Mouse (Mus musculus): ENCODE data around the gene Hsd3b4.
"Not testable (repeated sequence)": the region's sequence is repeated elsewhere in the genome, so short reads cannot be mapped to it uniquely, and the experiment has no call there.

Hsd3b4 gene

GRCm38 (mm10) chr3:98510414-98510813 is at the start of gene Hsd3b4:
TSS of gene Hsd3b4 (minus strand) at chr3:98510514.
- not testable (repeated sequence) for DNase-seq (ENCODE audit: low spot score)

DNA sequence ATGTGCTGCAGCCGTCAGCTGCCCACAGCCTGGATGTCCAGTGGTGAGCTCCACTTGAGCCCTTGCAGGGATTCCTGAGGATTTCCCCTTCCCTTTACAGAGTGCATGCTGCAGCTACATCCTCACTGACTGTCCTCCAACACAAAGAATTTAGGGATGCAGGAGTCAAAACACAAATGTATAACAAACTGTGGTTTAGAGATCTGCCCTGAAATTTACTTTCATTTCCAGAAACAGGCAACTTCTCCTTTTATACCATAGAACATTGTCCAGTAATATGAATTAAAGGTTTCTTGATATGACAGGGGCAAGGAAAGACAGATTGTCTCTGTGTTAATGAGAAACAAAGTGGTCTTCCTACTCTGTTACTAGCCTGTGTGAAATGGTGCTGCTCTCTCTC is 40.5 kb upstream of the Hsd3b4 start:
- not testable (repeated sequence) for DNase-seq (ENCODE audit: low spot score)

DNA sequence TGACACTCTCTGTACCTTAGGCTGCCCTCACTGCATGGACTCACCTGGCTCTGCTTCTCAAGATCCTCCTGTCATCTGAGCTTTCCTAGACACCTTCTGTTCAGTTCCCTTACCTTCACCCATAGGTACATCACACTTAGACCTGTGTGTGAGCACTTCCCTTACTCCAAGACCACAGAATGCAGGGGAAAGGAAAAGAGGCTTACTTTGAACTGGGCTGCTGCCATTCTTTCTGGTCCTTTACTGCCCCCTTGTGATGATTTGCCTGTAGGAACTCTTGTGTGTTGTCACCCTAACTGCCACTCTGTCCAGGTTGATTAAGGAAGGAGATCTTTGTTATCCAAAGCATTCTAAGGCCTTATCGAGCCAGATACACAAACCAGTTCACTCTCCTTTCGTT is 39.9 kb upstream of the Hsd3b4 start:
- not testable (repeated sequence) for DNase-seq (ENCODE audit: low spot score)

GRCm38 (mm10) chr3:98548495-98548894 is 38.2 kb upstream of the Hsd3b4 start:
- not testable (repeated sequence) for DNase-seq (ENCODE audit: low spot score)

DNA sequence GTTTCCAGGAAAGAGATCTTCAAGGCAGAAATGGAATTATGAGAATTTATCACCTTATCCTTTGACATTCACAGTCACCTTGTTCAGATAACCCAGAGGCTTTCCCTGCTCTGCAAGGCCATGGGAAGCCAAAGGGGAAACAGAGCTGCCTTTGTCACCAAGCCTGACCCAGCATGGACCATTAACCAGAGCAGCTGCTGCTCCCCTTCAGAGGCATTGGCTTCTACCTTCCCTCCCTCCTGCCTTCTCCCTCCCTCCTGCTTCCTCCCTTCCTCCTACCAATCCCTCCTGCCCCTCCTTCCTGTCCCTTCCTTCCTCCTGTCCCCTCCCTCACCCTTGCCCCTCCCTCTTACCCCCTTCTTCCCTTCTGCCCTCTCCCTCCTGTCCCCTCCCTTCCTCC is 37.3 kb upstream of the Hsd3b4 start:
- not testable (repeated sequence) for DNase-seq (ENCODE audit: low spot score)

DNA sequence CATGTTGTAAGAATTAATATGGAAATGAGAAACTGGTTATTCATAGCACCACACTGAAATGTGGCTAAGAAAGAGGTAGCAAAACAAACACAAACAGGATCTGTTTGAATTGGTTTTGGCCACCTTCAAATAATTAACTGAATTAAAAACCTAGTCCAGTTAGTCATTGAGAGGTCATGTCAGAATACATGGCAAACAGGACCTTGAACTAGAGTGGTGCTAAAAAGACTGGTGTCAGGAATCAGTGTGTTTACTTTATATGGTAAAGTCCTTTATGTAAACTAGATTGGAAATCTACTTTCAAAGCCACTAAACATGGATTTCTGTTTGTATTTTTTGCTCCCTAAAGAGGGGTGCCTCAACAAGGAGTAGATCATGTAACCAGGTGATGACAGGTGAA is 14.7 kb upstream of the Hsd3b4 start:
- not testable (repeated sequence) for DNase-seq (ENCODE audit: low spot score)

GRCm38 (mm10) chr3:98524552-98524951 is 14.2 kb upstream of the Hsd3b4 start:
- not testable (repeated sequence) for DNase-seq (ENCODE audit: low spot score)

GRCm38 (mm10) chr3:98522779-98523178 is 12.5 kb upstream of the Hsd3b4 start:
- DNase-seq (ENCODE audit: low spot score), result not testable (repeated sequence)

GRCm38 (mm10) chr3:98507229-98507628 is 3.1 kb downstream of the Hsd3b4 start:
- not testable (repeated sequence) for DNase-seq (ENCODE audit: low spot score)

DNA sequence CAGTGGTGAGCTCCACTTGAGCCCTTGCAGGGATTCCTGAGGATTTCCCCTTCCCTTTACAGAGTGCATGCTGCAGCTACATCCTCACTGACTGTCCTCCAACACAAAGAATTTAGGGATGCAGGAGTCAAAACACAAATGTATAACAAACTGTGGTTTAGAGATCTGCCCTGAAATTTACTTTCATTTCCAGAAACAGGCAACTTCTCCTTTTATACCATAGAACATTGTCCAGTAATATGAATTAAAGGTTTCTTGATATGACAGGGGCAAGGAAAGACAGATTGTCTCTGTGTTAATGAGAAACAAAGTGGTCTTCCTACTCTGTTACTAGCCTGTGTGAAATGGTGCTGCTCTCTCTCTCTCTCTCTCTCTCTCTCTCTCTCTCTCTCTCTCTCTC is 12.9 kb downstream of the Hsd3b4 start:
- DNase-seq (ENCODE audit: low spot score), result not testable (repeated sequence)

DNA sequence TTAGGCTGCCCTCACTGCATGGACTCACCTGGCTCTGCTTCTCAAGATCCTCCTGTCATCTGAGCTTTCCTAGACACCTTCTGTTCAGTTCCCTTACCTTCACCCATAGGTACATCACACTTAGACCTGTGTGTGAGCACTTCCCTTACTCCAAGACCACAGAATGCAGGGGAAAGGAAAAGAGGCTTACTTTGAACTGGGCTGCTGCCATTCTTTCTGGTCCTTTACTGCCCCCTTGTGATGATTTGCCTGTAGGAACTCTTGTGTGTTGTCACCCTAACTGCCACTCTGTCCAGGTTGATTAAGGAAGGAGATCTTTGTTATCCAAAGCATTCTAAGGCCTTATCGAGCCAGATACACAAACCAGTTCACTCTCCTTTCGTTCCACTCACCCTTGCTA is 13.6 kb downstream of the Hsd3b4 start:
- not testable (repeated sequence) for DNase-seq (ENCODE audit: low spot score)

DNA sequence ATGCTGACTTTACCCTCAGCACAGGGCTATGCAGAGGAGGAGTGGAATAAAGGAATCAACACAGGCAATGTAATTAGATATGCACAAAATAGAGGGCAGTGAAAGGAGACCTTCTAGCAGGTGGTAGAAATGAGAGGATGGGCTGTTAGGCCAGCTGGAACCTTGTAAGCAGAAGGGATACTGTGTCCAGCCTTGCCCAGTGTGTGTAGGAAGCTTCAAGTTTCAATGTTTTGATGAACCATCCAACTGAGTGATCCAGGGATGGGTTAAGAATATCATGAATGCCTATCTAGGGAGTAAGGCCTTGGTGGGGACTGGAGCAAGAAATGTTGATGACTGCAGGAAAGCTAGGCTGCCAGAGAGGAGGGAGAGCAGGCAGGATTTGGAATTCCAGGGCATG is 15.3 kb downstream of the Hsd3b4 start:
- DNase-seq (ENCODE audit: low spot score), result not testable (repeated sequence)

DNA sequence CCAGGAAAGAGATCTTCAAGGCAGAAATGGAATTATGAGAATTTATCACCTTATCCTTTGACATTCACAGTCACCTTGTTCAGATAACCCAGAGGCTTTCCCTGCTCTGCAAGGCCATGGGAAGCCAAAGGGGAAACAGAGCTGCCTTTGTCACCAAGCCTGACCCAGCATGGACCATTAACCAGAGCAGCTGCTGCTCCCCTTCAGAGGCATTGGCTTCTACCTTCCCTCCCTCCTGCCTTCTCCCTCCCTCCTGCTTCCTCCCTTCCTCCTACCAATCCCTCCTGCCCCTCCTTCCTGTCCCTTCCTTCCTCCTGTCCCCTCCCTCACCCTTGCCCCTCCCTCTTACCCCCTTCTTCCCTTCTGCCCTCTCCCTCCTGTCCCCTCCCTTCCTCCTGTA is 16.1 kb downstream of the Hsd3b4 start:
- not testable (repeated sequence) for DNase-seq (ENCODE audit: low spot score)

DNA sequence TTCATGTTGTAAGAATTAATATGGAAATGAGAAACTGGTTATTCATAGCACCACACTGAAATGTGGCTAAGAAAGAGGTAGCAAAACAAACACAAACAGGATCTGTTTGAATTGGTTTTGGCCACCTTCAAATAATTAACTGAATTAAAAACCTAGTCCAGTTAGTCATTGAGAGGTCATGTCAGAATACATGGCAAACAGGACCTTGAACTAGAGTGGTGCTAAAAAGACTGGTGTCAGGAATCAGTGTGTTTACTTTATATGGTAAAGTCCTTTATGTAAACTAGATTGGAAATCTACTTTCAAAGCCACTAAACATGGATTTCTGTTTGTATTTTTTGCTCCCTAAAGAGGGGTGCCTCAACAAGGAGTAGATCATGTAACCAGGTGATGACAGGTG is 38.8 kb downstream of the Hsd3b4 start:
- DNase-seq (ENCODE audit: low spot score), result not testable (repeated sequence)

GRCm38 (mm10) chr3:98471057-98471456 is 39.3 kb downstream of the Hsd3b4 start:
- not testable (repeated sequence) for DNase-seq (ENCODE audit: low spot score)

- DNase-seq (ENCODE audit: low spot score), result not testable (repeated sequence)
Measured at GRCm38 (mm10) chr3:98469323-98469722, 41.0 kb downstream of the Hsd3b4 start.

- DNase-seq (ENCODE audit: low spot score), result not testable (repeated sequence)
Measured at GRCm38 (mm10) chr3:98457026-98457425, 53.3 kb downstream of the Hsd3b4 start, which contains the start of gene Gm4450. TSS of gene Gm4450 (minus strand) at chr3:98457126.

- not testable (repeated sequence) for DNase-seq (ENCODE audit: low spot score)
Measured at GRCm38 (mm10) chr3:98453786-98454185, 56.5 kb downstream of the Hsd3b4 start.

All from embryo, embryonic 10.5 days (tissue).